Mouse (Mus musculus): ENCODE results near the gene Mrpl34. TPM values are rescaled to one million over a fixed set of nuclear protein-coding genes. Genes with fewer than 3 reads are reported as not detected.

Gene Mrpl34
- polyA plus RNA-seq, 1 experiment from 2014 or later = 221 TPM

DNA sequence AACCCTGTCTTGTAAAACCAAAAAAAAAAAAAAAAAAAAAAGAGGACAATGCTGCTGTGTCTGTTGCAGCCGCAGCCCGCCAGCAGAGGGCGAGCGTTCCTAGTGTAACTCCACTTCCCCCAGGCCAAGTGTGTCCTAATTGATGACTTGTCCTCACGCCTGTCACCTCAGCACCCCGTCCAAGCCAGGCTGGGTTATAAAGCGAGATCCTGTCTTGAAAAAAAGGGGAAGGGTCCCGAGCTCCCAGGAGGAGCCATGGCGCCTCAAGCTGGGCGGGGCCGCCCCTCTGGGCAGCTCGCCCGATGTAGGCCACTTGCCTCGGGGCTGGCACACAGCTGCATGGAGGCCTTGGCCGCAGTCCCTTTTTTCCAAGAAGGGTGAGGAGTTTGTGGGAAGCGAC lies 30.3 kb downstream of the Mrpl34 start:
- DNase-seq (ENCODE audit: low spot score) = peak; percentile 81

DNA sequence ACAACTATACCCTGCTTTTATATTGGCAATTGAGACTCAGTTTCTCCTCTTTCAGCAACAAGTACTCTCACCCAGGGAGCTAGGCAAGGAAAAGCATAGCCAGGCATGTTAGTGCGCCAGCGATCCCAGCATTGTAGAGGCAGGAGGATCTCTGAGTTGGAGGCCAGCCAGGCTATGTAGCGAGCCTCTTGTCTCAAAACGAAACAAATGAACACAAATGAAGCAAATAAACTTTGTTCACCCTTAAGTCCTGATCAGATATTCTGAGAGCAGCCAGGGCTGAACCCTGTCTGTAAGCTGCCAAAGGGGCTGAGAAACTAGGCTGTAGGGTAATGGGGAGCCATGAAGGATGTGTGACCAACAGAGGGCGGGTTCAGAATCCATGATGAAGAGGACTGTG lies 31.1 kb downstream of the Mrpl34 start:
- DNase-seq (ENCODE audit: low spot score) = no peak

DNA sequence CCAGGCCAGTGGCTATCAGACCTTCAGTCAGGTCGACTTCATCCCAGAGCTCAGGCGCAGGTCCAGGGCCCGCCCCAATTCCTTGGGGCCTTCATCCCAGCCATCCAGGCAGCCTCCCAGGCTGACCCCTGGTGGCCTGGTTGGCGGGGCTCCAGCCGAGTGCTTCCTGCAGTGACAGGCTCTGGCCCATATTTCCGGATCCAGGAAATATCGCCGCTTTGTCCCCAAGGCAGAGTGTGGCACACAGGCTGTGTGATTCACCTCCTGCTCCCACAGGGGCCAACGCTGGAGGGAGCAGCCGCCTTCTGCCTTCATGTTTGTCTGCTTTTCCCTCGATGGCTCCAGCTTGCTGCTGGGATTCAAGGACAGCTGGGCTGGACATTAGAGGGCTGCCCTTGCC lies 31.7 kb downstream of the Mrpl34 start:
- no peak for DNase-seq (ENCODE audit: low spot score)

DNA sequence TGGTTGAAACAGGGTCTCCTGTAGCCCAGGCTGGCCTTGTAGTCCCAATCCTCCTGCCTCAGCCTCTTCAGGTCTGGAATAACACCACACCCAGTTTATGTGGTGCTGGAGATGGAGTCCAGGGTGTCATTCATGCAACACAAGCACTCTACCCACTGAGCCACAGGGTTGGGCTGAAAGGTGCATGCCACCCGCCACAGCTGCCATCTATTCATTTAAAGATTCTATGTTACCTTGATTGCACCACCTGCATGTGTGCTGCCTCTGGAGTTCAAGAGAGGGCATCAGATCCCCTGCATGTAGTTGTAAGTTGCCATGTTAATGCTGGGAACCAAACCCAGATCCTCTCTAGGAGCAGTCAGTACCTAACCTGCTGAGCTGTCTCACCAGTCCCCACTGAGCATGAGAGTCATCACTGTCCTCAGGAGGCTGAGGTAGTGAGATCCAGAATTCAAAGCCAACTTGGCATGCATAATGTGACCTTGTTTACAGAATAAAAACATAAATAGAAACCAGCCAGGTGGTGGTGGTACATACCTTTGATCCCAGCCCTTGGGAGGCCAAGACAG lies 32.4 kb downstream of the Mrpl34 start:
- no peak for DNase-seq (ENCODE audit: low spot score)

DNA sequence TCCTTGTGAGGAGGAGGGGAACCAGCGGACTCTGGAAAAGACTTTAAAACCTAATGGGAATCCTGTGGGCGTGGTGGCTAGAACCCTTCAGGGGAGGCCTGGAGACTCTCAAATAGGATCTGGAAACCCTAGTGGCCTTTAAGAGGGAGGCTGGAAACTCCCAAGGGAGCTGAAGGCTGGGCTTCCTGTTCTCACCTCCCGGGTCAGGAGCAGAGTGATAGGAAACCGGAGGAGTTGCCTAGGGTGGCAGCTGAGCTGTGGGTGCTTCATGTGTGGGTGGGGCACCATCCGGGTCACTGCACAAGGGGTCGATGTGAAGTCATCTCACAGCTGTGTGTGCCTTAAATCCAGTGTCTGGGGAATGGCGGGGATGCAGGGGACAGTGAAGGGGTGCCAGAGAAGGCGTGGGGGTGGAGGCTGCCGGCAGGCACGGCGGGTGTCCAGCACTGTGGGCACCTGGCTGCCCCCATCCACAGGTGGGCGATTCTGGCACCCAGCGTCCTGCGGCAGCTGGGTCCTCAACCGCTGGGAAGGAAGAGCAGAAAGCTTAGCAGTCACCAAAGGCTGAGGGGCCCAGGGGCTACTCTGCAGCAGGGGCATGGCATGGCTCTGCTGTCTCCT lies 33.2 kb downstream of the Mrpl34 start:
- no peak for DNase-seq (ENCODE audit: low spot score)

DNA sequence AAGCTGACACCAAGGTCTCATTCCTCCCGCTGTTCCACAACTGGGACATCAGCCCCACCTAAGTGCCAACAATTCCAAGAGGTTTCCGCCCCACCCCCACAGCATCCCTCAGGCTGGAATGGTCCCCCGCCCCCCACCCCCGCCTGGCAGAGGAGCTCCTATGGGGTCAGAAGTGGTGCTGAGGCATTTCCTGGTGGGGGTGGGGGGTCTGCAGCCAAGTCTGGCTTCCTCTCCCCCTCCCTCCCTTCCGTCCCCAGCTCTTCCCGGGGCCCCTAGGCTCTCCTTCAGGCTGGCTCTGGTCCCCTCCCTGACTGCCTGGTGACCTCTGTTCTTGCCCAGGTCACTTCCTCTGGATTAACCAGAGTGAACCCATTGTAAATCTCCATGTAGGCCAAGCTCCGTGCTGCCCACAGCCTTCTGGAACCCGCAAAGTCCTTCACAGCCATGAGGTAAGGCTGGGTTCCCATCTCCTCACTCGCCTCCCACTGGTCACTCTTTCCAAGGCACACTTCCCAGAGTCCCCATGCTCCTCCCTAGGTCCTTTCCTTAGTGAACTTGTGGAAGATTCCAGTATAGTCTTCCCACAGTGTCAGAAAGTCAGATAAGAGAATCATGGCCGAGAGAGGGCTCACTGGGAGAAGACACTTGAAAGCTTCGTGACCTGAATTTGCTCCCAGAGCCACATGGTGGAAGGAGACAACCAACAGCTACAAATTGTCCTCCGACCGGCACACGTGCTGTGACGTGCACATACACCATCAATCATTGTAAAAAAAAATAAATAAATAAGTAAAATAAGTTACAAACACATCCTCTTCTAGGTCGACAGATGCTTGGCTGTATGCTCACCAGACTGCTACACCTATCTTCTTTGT lies 34.3 kb downstream of the Mrpl34 start:
- DNase-seq (ENCODE audit: low spot score) = no peak

DNA sequence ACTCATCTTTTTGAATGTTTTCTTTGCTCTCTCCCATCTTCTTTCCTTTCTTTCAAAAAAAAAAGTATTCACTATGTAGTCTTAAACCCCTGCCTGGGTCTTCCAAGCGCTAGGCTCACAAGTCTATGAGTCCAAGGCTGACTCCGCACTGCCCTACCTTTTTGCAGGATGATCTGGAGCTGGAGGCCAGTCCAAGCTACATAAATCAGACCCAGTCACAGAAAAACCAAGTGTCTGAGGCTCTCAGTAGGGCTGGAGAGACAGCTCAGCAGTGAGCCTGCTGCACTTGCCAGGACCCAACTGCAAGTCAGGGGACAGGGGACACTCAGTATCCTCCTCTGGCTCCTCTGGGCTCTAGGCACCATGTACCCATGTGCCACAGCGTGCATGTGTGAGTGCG lies 39.6 kb downstream of the Mrpl34 start:
- no peak for DNase-seq (ENCODE audit: low spot score)

DNA sequence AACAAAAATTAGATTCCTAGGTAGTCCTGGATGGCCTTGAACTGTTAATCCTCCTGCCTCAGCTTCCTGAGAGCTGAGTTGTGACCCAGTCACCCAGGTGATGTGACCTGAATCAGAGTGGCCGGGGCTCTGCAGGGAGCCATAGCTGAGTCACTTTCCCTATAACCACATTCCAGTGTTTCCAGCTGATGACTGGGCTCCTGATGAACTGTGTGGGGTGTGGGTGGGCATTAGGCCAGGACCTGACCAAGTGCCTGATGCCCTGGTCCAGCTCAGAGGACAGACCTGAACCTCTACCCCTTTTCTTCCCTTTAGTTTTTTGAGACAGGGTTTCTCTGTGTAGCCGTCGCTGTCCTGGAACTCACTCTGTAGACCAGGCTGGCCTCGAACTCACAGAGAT lies 40.6 kb downstream of the Mrpl34 start:
- no peak for DNase-seq (ENCODE audit: low spot score)

DNA sequence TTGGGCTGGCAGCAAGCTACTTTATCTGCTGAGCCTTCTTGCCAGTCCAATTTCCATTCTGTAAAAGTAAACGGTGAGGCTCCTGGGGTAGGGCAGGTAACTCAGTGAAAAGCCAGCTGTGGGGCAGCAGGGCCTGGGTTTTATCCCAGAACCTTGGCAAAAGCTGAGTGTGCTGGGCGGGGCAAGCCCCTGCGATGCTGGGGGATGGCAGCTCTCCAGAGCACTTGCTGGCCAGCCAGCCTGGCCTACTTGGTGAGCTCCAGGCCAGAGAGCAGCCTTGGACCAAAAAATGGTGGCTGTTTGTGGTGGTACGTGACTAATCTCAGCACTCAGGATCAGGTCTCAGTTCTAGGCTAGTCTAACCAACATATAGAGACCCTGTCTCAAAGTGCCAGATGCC lies 41.2 kb downstream of the Mrpl34 start:
- no peak for DNase-seq (ENCODE audit: low spot score)

DNA sequence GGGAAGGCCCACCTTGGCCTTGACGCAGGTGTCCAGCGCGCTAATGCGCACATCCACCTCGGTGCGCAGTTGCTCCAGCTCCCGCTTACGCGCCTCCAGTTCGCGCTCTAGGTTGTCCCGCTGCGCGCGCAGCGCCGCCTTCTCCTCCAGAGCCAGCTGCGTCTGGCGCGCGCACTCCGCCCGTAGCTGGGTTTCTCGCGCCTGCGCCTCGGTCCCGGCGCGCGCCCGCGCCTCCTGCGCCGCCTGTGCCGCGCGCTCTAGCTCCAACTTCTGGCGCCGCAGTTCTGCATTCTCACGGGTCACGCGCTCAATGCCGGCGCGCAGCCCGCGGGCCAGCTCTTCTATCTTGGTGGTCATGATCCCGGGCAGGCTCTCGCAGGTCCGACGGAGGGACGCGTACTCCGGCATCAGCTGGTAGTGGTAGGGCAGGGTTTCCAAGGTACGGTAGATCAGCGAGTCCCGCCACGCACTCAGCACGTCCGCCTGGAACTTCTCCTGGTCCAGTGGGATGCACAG lies 42.9 kb downstream of the Mrpl34 start:
- peak; percentile 88 for DNase-seq (ENCODE audit: low spot score)

DNA sequence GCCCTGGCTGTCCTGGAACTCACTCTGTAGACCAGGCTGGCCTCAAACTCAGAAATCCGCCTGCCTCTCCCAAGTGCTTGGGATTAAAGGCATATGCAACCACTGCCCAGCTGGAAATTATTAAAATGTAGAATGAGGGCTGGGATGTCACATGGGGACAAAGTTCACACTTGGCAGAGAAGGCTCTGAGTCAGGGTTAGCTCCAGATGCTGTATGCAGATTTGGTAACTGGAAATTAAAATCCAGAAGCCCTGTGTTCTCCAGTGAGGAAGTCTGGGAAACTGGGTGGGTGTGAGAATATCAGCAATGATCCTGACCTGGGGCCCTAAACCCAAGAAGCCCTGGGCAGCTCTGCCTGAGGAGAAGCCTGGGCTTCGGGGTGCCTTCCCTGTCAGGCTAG lies 44.6 kb downstream of the Mrpl34 start:
- no peak for DNase-seq (ENCODE audit: low spot score)

DNA sequence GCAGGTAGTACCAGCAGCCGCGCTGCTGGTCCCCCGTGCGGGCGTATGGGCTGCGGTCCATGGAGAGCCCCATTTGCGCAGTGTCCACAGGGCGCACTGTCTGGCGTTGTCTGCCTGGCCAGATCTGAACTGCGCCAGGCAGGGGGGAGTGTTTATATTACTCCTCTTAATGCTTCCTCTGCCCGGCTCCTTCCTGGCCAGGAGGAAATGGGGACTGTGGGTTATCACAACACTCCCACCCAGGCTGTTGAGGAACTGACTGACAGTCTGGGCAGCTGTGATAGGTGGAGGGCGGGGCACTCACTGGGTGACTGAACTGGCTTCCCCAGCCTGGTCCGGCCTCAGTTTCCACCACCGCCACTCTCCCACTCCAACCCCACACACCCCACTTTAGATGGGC lies 46.9 kb downstream of the Mrpl34 start, which contains the start of gene Plvap:
Gene Plvap, minus strand, starts transcription at position 109 of the 400 bp plus-strand sequence.
- no peak for DNase-seq (ENCODE audit: low spot score)

DNA sequence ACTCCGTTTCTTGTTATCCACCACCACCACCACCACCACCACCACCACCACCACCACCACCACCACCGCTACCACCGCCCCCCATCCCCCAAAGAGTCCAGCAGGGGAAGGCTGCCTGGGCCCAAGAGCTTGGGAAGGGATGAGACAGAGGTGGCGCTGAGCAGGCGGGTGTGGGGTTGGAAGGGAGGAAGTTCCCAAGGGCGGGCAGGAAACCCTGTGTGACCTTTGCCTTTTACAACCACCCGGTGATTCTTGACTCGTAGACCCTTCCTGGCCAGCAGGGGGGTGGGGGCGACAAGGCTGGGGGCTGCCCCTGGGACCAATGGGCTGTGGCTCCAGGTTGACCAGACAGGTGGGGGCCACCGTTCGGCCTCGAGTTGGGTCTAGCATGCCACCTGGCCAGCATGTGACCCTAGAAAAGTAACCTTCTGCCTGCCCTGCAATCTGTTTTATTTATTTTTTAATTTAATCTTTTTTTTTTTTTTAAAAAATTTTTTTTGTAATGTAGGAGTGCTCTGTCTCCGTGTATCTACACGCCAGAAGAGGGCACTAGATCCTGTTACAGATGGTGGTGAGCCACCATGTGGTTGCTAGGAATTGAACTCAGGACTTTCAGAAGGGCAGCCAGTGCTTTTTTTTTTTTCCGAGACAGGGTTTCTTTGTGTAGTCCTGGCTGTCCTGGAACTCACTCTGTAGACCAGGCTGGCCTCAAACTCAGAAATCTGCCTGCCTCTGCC lies 48.4 kb downstream of the Mrpl34 start:
- DNase-seq (ENCODE audit: low spot score) = no peak

DNA sequence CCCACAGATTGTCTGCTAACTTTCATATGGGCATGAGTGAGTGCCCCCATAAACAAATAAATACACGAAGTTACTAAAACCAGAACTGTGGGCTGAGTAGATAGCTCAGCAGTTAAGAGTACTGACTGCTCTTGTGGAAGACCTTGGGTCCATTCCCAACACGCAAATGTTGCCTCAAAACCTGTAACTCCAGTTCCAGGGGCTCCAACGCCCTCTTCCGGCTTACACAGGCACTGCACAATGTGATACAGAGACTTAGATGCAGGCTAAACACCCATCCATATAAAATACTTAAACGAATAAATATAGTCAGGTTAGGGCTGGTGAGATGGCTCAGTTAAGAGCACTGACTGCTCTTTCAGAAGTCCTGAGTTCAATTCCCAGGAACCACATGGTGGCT lies 50.3 kb downstream of the Mrpl34 start:
- DNase-seq (ENCODE audit: low spot score) = no peak

Other genes starting within 250 kb of the Mrpl34 start
- gene Myo9b, start 192.2 kb upstream of the Mrpl34 start, polyA plus RNA-seq (2015; fragmentation: Nextera tagmentation; extraction: Ambion mirVana) = 16.4 and 18.7 TPM in 2 replicates
- 39.3 and 48.6 TPM in 2 replicates for gene Haus8, start 192.0 kb upstream of the Mrpl34 start, polyA plus RNA-seq (2015; fragmentation: Nextera tagmentation; extraction: Ambion mirVana)
- gene Use1, start 98.1 kb upstream of the Mrpl34 start, polyA plus RNA-seq (2015; fragmentation: Nextera tagmentation; extraction: Ambion mirVana) = 143 and 152 TPM in 2 replicates
- 17.4 and 19.2 TPM in 2 replicates for gene Ocel1, start 93.7 kb upstream of the Mrpl34 start, polyA plus RNA-seq (2015; fragmentation: Nextera tagmentation; extraction: Ambion mirVana)
- 17.7 and 18.4 TPM in 2 replicates for gene Nr2f6, start 83.0 kb upstream of the Mrpl34 start, polyA plus RNA-seq (2015; fragmentation: Nextera tagmentation; extraction: Ambion mirVana)
- gene Ushbp1, start 69.2 kb upstream of the Mrpl34 start, polyA plus RNA-seq (2015; fragmentation: Nextera tagmentation; extraction: Ambion mirVana) = 4.7 and 5.1 TPM in 2 replicates
- gene Babam1, start 68.1 kb upstream of the Mrpl34 start, polyA plus RNA-seq (2015; fragmentation: Nextera tagmentation; extraction: Ambion mirVana) = 83.2 and 87.4 TPM in 2 replicates
- 15.3 and 25.1 TPM in 2 replicates for gene Ankle1, start 58.9 kb upstream of the Mrpl34 start, polyA plus RNA-seq (2015; fragmentation: Nextera tagmentation; extraction: Ambion mirVana)
- 190 and 219 TPM in 2 replicates for gene Abhd8, start 1.3 kb upstream of the Mrpl34 start, polyA plus RNA-seq (2015; fragmentation: Nextera tagmentation; extraction: Ambion mirVana)
- gene Dda1, start 4.2 kb downstream of the Mrpl34 start, polyA plus RNA-seq (2015; fragmentation: Nextera tagmentation; extraction: Ambion mirVana) = 154 and 157 TPM in 2 replicates
- gene Ano8, start 21.0 kb downstream of the Mrpl34 start, polyA plus RNA-seq (2015; fragmentation: Nextera tagmentation; extraction: Ambion mirVana) = 0.68 and 1.4 TPM in 2 replicates
- gene Gtpbp3, start 23.1 kb downstream of the Mrpl34 start, polyA plus RNA-seq (2015; fragmentation: Nextera tagmentation; extraction: Ambion mirVana) = 17.8 TPM in 2 replicates
- 27.5 and 31.6 TPM in 2 replicates for gene Plvap, start 46.8 kb downstream of the Mrpl34 start, polyA plus RNA-seq (2015; fragmentation: Nextera tagmentation; extraction: Ambion mirVana)
- 0.08 and 0.15 TPM in 2 replicates for gene Ccdc194, start 60.8 kb downstream of the Mrpl34 start, polyA plus RNA-seq (2015; fragmentation: Nextera tagmentation; extraction: Ambion mirVana)
- gene Bst2, start 72.5 kb downstream of the Mrpl34 start, polyA plus RNA-seq (2015; fragmentation: Nextera tagmentation; extraction: Ambion mirVana) = 158 TPM in 2 replicates
- gene Mvb12a, start 78.0 kb downstream of the Mrpl34 start, polyA plus RNA-seq (2015; fragmentation: Nextera tagmentation; extraction: Ambion mirVana) = 98.3 and 101 TPM in 2 replicates
- 13.0 and 13.1 TPM in 2 replicates for gene Tmem221, start 93.9 kb downstream of the Mrpl34 start, polyA plus RNA-seq (2015; fragmentation: Nextera tagmentation; extraction: Ambion mirVana)
- gene Nxnl1, start 101.6 kb downstream of the Mrpl34 start, polyA plus RNA-seq (2015; fragmentation: Nextera tagmentation; extraction: Ambion mirVana) = 1.1 and 1.3 TPM in 2 replicates
- 32.4 and 33.8 TPM in 2 replicates for gene Slc27a1, start 103.9 kb downstream of the Mrpl34 start, polyA plus RNA-seq (2015; fragmentation: Nextera tagmentation; extraction: Ambion mirVana)
- gene Pgls, start 127.2 kb downstream of the Mrpl34 start, polyA plus RNA-seq (2015; fragmentation: Nextera tagmentation; extraction: Ambion mirVana) = 340 and 346 TPM in 2 replicates
- gene Fam129c, start 132.7 kb downstream of the Mrpl34 start, polyA plus RNA-seq (2015; fragmentation: Nextera tagmentation; extraction: Ambion mirVana) = 9.4 and 11.2 TPM in 2 replicates
- 37.9 and 38.9 TPM in 2 replicates for gene Colgalt1, start 146.0 kb downstream of the Mrpl34 start, polyA plus RNA-seq (2015; fragmentation: Nextera tagmentation; extraction: Ambion mirVana)
- gene Unc13a, start 206.8 kb downstream of the Mrpl34 start, polyA plus RNA-seq (2015; fragmentation: Nextera tagmentation; extraction: Ambion mirVana) = 0.58 and 0.68 TPM in 2 replicates
- 17.0 and 20.3 TPM in 2 replicates for gene Jak3, start 211.3 kb downstream of the Mrpl34 start, polyA plus RNA-seq (2015; fragmentation: Nextera tagmentation; extraction: Ambion mirVana)
- gene Insl3, start 224.3 kb downstream of the Mrpl34 start, polyA plus RNA-seq (2015; fragmentation: Nextera tagmentation; extraction: Ambion mirVana) = 3.7 and 6.7 TPM in 2 replicates
- gene B3gnt3, start 236.8 kb downstream of the Mrpl34 start, polyA plus RNA-seq (2015; fragmentation: Nextera tagmentation; extraction: Ambion mirVana) = 2.1 and 2.7 TPM in 2 replicates